Mouse (Mus musculus): ENCODE data around the gene Rpsa.

GRCm38 (mm10) chr9:120167826-120168225 is 40.3 kb downstream of the Rpsa start:
- TF ChIP-seq CTCF (IDR thresholded peaks at IDR 0.05; ENCODE audit: low read depth, low read length) (no peak), POLR2AphosphoS5 (IDR thresholded peaks at IDR 0.05; ENCODE audit: insufficient replicate concordance, low read depth, low read length) (no peak), GATA1 (IDR thresholded peaks at IDR 0.05; ENCODE audit: borderline replicate concordance, low read length) (no peak), TAL1 (conservative IDR thresholded peaks at IDR 0.05; ENCODE audit: low read depth, low read length) (no peak)
